Mouse (Mus musculus) spleen, adult 12 weeks (tissue): ENCODE results near the gene Mgll.

Source experiments
- DNase-seq: peaks from one replicate; pipeline ENCODE4 v3.0.0; 2022; ENCODE audit warnings: low spot score

Mgll gene

DNA sequence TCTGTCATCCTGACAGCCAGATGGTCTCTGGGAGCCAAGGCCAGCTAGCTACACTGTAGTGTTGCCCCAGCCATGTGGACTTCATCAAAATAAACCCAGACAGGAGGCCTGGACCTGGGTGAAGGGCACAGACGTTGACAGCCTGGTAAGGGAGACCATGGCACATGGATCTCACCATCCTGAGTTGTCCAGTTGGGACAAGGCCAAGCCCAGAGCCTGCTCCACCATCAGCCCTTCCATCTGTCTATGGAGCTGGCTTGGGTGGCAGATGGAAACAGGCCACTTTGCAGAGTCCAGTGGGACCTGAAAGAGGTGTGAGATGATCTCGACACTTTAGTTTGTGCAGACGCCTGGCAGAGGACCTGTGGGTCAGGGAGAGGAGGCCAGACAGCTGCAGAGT lies 76.5 kb downstream of the Mgll start:
- no peak for DNase-seq

GRCm38 (mm10) chr6:88803051-88803450 lies 78.8 kb downstream of the Mgll start:
- no peak for DNase-seq

DNA sequence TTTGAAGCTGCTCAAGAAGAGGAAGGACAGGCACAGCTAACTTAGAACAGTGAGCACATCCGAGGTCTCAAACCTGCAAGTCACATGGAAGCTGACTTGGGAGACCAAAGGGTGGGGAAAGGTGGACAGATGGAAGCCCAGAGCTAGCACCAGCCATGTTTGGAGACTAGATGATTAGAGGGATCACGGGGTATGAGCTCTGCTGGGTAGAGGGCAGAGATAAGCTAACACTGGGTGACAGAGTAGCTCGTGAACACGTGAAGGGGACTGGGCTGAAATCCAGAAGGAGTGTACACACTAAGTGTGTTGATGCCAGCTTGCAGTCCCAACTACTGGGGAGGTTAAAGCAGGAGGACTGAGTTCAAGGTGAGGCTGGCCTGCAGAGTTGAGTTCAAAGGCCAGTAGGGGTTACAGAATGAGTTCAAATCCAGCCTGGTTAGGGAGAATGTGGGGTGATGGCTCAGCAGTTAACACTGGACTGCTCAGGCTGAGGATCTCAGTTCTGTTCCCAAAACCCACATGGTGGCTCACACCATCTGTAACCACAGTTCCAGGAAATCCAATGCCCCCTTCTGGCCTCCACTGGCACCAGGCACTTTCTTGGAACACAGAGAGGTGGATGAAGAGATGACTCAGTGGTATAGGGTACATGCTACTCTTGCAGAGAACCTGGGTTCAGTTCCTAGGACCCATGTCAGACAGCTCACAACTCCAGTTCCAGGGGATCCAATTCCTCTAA lies 79.9 kb downstream of the Mgll start:
- DNase-seq: no peak

- no peak for DNase-seq
These were observed 80.9 kb downstream of the Mgll start for GRCm38 (mm10) chr6:88804966-88805577.

DNA sequence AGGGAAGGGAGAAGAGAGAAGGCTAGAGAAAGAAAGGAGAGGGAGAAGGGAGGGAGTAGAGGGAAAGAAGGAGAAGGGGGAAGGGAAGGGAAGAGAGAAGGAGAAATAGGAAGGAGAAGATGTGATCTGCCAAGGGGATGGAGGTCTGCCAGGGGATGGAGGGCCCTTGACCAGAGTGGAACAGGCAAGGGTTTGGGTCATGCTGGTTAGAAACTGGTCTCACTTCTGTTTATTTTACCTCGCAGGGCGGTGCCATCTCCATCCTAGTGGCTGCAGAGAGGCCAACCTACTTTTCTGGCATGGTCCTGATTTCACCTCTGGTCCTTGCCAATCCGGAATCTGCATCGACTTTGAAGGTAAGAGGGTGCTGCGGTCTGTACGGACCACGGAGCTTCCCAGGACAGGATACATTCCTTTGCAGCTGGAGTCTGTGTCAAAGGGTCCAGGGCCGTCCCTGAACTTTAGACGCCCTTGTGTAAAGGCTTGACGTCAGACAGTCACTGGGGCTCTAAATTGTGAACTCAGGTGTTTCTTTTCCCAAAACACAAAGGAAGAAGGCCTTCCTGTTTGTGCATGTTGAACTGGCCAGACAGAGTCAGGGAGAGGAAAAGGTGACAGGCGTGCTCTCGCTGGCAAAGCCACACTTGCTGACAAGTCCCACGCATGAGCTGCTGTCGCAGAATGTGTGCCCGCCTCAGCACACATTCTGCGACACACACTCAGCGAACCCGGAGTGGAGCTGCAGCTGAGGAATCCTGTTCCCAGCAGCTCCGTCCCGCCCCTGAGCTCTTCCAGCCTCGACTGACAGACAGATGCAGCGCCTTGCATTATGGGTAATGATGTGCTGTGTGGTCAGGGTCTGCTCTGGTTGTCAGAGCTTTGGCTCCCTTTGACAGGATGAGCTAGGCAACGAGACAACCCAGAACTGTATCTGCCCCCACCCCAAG lies 85.2 kb downstream of the Mgll start:
- DNase-seq: no peak

GRCm38 (mm10) chr6:88810291-88810690 lies 86.1 kb downstream of the Mgll start:
- DNase-seq: no peak

DNA sequence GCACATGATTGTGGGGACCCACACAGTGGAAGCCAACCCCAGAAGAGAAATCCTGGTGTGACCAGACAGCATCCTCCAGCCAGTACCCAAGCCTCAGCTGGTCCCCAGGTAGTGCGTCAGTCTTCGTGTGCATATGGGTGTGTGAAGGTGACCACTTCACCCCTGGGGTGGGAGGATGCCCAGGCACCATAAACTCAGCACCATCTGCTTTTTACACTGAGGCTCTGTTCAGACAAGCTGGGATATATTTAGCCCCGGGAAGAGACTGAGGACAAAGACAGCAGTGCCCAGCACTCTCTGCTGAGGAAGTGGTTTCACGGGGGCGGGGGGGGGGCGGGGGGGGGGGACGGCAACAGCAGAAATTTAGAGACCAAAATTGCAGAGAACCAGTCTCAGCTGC lies 87.2 kb downstream of the Mgll start:
- no peak for DNase-seq

DNA sequence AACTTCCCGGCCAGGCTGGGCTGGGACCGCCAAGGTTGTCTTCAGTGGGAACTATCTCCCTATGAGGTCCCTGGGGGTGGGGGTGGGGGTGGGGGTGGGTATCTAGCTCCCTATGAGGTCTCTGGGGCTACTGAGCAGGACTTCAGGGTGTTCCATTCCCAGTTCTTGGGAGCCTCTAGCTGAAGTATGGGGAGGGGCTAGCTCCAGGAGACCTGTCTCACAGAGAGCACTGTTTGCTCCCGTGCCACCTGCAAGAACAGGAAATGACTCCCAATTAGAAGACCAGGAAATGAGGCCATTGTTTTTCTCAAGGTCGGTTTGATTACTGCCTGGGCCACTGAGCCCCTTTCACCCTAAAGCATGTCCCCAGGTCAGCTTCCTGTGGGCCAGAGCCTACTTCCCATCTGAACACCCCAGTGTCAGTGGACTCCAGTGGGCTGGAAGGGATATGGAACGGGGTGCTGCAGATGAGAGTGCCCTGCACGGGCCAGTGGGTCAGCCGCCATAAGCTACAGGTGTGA lies 87.7 kb downstream of the Mgll start:
- no peak for DNase-seq

- no peak for DNase-seq
These were observed 88.7 kb downstream of the Mgll start for GRCm38 (mm10) chr6:88812886-88813285.

DNA sequence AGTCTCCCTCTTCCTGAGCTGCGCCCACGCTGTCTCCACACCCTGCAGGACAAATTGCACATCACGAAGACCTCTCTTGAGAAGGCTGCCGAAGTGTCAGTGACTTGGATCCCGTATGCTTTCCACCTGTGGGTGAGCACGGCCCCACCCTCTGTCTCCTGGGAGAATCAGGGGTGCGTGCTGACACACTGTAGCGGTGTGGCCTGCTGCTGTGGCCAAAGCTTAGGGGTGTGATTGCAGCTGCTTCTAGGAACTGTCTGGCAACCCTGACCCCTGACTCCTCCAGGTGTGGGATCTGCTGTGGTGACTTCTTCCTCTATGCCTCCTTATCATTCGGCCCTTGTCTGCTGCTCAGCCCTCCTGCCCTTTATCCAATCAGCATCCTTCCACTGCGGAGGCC lies 89.6 kb downstream of the Mgll start:
- DNase-seq: no peak

DNA sequence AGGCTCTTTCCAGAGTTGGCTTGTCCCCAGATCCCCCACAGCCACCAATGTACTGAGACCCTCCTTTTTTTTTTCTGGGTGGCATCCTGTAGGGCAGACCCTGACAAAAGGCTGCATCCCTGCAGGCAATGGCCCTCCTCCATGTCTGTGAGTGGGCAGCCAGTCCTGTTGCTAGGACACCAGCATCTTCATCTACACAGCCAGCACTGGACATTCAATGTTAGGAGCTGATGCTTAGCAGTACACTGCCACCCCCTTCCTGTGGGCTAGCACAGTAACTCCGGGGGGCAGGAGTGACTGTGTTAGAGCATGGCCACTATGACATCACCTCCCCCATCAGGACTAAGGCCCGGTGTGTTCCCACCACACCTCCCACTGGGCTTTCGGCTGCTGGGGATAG lies 90.8 kb downstream of the Mgll start:
- no peak for DNase-seq

DNA sequence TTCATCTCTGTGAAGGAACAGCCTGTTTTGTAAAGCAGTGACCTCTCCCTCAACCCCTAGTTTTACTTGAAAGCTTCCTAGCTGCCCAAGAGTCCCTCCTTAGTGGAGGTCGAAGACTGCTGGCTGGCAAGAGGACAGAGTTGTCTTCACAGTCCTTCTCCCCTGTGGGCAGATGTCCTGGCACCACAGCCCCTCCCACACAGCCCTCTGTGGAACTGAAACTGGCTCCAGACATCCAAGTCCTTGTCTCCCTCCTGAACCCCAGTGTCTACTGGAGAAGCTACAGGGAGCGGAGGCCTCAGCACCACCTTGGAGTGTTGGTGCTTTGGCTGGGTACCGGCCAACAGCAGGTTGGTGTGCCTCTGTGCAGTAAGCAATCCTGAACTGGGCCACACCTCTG lies 91.3 kb downstream of the Mgll start:
- DNase-seq: no peak

- DNase-seq: no peak
These were observed 92.7 kb downstream of the Mgll start for GRCm38 (mm10) chr6:88816913-88817312.

DNA sequence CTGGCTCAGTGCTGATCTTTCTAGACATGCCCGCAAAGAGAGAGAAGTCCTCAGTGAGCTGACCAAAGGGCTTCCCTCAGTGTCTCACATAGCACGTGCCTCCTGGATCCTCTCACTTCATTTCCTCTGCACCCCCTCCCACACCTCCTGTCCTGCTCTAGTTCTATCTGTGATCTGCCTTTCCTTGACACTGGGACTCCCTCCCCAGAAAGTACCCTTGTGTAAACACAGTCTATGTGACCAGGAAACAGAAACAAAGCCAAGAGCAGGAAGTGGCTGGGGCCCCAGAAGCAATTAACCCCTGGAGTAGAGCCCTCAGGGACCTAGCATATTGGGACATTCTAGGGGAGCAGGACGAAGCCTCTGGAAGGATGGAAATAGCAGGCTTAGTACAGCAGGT lies 96.6 kb downstream of the Mgll start:
- no peak for DNase-seq

- DNase-seq: no peak
These were observed 97.1 kb downstream of the Mgll start for GRCm38 (mm10) chr6:88821294-88821693.

- DNase-seq: no peak
These were observed 97.7 kb downstream of the Mgll start for GRCm38 (mm10) chr6:88821901-88822300.

DNA sequence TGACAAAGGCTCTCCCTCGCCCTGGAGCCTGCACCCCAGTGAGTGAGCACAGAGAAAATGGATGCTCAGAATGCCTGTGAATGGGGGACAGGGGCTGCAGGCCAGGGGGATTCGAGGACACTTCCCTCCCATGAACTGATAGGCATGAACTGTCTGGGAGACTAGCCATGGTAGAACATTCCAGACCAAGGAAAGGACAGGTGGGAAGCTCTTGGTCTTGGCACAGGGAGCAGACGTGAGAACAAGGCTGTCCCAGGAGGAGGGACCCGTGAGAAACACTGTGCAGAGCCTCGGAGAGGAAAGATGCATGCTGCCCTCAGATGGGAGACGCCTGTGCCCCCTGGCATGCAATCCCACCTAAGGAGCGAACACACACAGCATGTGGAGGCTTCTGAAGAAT lies 100.0 kb downstream of the Mgll start:
- DNase-seq: no peak

- DNase-seq: no peak
These were observed 101.9 kb downstream of the Mgll start for GRCm38 (mm10) chr6:88826088-88826487.

DNA sequence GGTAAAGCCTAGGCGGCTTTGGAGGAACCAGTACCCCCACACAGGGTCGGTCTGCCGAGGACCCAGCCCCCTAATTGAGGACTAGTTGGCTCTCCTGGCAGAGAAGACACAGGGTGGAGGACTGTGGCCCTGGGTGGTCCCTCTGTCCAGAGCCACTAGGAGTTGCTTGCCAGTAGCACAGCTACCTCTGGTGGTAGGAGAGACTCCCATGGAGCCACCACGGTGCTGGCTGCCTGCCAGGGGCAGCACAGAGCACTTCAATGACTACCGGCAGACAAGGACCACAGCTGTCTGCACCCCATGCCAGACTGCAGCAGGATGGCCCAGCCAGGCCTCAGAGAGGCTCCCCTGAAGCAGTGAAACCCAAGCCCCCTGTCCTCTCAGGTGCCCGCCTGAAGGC lies 102.3 kb downstream of the Mgll start:
- no peak for DNase-seq

DNA sequence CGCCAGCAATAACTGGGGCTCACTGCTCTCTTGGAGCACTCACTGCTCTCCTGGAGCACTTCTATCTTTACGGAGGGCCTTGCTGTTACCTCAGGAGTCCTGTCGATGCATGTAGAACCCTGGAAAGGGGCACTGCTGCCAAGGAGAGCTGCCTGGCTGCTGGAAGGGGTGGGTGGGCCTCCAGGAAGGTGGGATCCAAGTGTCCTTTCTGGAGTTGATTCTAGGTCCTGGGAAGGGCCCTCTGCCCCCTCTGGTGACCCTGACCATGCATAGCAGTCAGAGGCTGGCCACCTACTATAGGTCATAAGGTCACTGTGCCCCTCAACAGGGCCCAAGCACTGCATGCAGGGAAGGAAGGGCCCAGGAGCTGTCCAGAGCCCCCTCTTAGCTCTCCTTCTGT lies 102.8 kb downstream of the Mgll start:
- DNase-seq: no peak

DNA sequence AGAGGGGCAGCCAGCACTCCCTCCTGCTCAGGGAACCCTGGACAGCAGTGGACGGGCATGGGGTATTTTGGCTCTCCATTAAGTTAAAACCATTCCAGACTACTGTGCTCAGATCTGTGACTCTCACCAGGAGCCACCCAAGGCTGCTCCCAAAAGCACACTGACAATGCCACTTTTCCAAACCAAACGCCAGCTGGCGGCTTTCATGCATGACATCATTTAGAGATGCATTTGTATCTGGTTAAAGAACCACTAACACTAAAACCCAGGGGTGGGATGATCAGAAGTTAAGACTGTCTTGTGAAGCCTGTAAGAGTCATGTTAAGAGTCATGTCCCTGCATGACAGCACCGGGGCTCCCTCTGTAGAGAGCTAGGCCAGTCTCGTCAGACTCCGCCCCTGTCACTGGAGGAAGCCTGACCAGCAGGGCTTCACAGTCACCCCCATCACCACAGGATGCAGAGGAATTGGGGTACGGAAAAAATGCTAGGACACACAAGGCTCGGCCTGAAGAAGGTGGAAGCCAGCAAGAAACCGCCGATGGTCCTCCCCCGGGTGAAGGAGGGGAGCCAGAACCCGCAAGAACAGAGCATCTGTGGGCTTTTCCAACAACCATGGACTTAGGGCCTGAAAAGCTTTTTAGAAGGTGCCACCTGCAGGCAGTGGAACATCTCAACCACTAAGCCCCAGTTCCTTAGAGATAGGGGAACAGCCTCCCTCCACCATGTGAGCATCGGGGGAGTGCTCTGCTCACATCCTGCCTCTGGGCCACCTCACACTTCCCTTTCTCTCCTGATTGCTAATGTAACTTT lies 103.4 kb downstream of the Mgll start:
- DNase-seq: no peak
